Mouse (Mus musculus) brain, embryonic 14.5 days (tissue): Measurements from ENCODE around the gene Gpc3.

Experiments used
- CTCF ChIP-seq: fragments of 200-500 bp; IDR thresholded peaks from 2 replicates; pipeline ENCODE4 v1.5.1; 2012; ENCODE audit warnings: inconsistent platforms, mild to moderate bottlenecking, moderate library complexity, borderline replicate concordance; ENCODE audit not compliant: insufficient read depth, insufficient read length; ENCODE audit errors: extremely low read depth
- POLR2A ChIP-seq: fragments of 200-500 bp; IDR thresholded peaks from 2 replicates; pipeline ENCODE4 v1.6.1; 2012; ENCODE audit warnings: mild to moderate bottlenecking, inconsistent platforms, borderline replicate concordance; ENCODE audit not compliant: poor library complexity, insufficient read depth, insufficient read length, severe bottlenecking; ENCODE audit errors: extremely low read depth

- TF ChIP-seq CTCF (no peak), POLR2A (no peak)
These were observed 10.6 kb downstream of the Gpc3 start for GRCm38 (mm10) chrX:52603143-52603542.
